Mouse (Mus musculus) cerebellum, adult 2 months (tissue): ENCODE measurements around the gene Vegfb. TPM values are rescaled to one million over a fixed set of nuclear protein-coding genes. Genes with fewer than 3 reads are reported as not detected.

Experiments used
- DNase-seq, 2 experiments: peaks; one replicate each; pipeline ENCODE4 v3.0.0; 2021
- H3K27ac ChIP-seq: fragments of 200-500 bp; 2 replicates; pipeline ENCODE4 v1.5.1; 2012; ENCODE audit warnings: low read length, control low read depth, inconsistent platforms; ENCODE audit not compliant: insufficient read depth
- H3K27me3 ChIP-seq: fragments of 200-500 bp; 2 replicates; pipeline ENCODE4 v1.6.1; 2012; ENCODE audit warnings: inconsistent platforms, mild to moderate bottlenecking, low read length, moderate library complexity; ENCODE audit not compliant: control insufficient read depth, insufficient read depth
- H3K4me1 ChIP-seq: fragments of 200-500 bp; 2 replicates; pipeline ENCODE4 v1.6.1; 2011; ENCODE audit warnings: low read length; ENCODE audit not compliant: control insufficient read depth, insufficient read depth
- H3K4me3 ChIP-seq: fragments of 200-500 bp; replicated peaks from 2 replicates; pipeline ENCODE3; 2011; ENCODE audit warnings: mild to moderate bottlenecking, low read depth, low read length, control low read depth; ENCODE audit not compliant: insufficient read depth
- CTCF ChIP-seq: fragments of 200-500 bp; IDR thresholded peaks from 2 replicates; pipeline ENCODE4 v1.5.1; 2011; ENCODE audit warnings: low read depth, mild to moderate bottlenecking, control low read depth, low read length, moderate library complexity, borderline replicate concordance; ENCODE audit not compliant: insufficient read depth
- POLR2A ChIP-seq: fragments of 200-500 bp; IDR thresholded peaks from 2 replicates; pipeline ENCODE4 v1.6.1; 2011; ENCODE audit warnings: low read length, control low read depth, borderline replicate concordance; ENCODE audit not compliant: insufficient read depth
- WGBS: fragments of 180-500 bp; shearing (Covaris S2); methylation state at CpG from one replicate; pipeline ENCODE4 v1.1.7; 2018; 5-methylcytosine and 5-hydroxymethylcytosine counted together
- polyA plus RNA-seq: library from polyadenylated mRNA; depleted of rRNA; stranded (reverse); fragments of >200 nt; gene quantifications from 2 replicates; pipeline ENCODE4 v1.2.3, GENCODE M21; 2012

The Vegfb gene
- polyA plus RNA-seq, 1 experiment = 100.0 TPM

DNA sequence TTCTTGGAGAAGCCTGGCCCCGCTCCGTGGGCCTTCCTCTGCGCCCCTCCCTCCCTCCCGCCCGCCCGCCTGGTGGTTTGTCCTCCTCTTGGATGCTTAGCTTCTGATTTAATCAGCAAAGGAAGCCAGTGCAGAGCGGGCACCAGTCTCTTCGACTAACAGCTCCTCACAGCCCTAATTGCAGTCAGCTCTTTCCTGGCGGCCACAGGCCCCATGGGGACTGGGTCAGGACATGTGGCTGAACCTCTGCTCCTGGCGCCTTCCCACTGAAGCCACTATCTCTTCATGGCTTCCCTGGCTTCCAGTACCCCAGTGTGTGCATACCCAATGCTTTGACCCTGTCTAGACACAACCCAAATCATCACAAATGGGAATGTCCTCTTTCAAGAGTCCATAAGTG is 31.0 kb downstream of the Vegfb start:
- TF ChIP-seq POLR2A (no peak), CTCF (no peak)

GRCm38 (mm10) chr19:6955424-6955823 is 32.0 kb downstream of the Vegfb start:
- TF ChIP-seq POLR2A (no peak), CTCF (no peak)
- DNase-seq = no peak
- Histone ChIP-seq H3K4me1 (peaks cover 6% of the 10 kb centered on the region; the same call in 1 of the 2 replicates), H3K27ac (no peak overlapping the region), H3K4me3 (no peak overlapping the region), H3K27me3 (no peaks in the 10 kb centered on the region)
- WGBS = 67% methylated on average over 7 of the region's 7 CpGs

More for the DNA sequence above, 31.0 kb downstream of the Vegfb start:
- Histone ChIP-seq H3K27ac (no peak overlapping the region), H3K27me3 (no peaks in the 10 kb centered on the region), H3K4me3 (no peak overlapping the region), H3K4me1 (peaks cover 6% of the 10 kb centered on the region; the same call in 1 of the 2 replicates)
- WGBS = 58% methylated on average over 10 of the region's 10 CpGs
- DNase-seq = no peak

DNA sequence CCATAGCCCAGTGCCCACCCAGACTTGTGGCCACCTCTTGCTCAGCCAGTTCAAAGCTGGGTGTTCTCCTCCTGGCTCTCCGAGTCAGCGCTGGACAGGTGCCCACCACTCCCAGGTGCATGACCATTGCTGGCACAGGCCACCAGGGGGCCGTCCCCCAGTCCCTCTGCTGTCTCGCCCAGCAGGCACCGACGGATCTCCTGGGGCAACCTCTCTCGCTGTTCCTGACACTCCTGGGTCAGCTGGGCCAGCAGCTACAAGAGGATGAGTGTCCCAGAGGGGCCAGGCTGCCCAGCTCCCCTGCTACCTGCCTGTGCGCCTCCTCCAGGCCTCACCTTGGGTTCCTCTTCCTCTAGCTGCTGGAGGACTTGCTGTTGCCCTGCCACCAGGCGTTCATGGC is 33.4 kb downstream of the Vegfb start:
- Histone ChIP-seq H3K4me3 (no peak overlapping the region), H3K27me3 (no peaks in the 10 kb centered on the region), H3K4me1 (peaks cover 7% of the 10 kb centered on the region), H3K27ac (no peak overlapping the region)
- WGBS = 37% methylated on average over 9 of the region's 9 CpGs
- no peak for TF ChIP-seq CTCF
- peak; percentile 40 to 56 for DNase-seq

GRCm38 (mm10) chr19:6952712-6953037 is 34.8 kb downstream of the Vegfb start:
- Histone ChIP-seq H3K27me3 (no peaks in the 10 kb centered on the region), H3K27ac (peak overlapping the region; percentile 73; the same call in 1 of the 2 replicates), H3K4me1 (peaks cover 21% of the 10 kb centered on the region), H3K4me3 (peak overlapping the region; percentile 97)
- DNase-seq = no peak
- WGBS = 10% methylated on average over 3 of the region's 3 CpGs
- TF ChIP-seq CTCF = no peak
- no peak for TF ChIP-seq POLR2A

DNA sequence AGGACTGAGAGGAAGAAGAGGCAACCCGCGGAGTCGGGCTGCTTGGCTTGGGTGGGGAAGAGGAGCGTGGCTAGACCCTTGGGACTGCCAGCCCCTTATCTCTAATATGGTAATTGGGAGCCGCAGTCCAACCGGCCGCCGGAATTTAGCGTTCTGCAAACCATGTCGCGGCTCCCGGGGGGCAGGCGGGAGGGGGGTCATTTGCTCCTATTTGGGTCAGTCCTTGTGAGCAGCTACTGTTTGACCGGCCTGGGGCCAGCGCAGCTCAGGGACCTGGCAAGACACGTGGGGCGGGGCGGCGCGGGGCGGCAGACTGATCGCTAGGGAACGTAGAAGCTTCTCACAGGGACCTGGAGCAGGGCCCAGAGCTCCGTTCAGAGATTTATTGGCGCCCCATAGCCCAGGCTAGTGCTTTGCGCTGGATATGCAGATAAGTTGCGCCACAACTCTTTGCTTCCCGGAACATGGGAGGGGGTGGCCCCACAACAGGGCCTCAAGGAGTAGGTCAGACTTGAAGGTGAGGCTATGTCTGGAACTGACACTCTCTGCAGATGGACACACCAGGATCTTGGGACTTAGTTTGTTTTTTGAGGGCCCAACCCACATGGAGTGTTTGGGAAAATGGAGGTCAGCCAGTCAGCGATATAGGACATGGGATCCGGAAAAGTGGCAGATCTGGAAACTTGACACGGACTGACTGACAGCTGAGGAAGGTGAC is 35.3 kb downstream of the Vegfb start:
- DNase-seq = peak; percentile 78 to 82
- Histone ChIP-seq H3K27ac (peak overlapping the region; percentile 73), H3K4me1 (peaks cover 22% of the 10 kb centered on the region), H3K27me3 (no peaks in the 10 kb centered on the region), H3K4me3 (peak overlapping the region; percentile 97)
- TF ChIP-seq POLR2A (no peak), CTCF (no peak)
- WGBS = under 1% methylated on average over 31 of the region's 31 CpGs

DNA sequence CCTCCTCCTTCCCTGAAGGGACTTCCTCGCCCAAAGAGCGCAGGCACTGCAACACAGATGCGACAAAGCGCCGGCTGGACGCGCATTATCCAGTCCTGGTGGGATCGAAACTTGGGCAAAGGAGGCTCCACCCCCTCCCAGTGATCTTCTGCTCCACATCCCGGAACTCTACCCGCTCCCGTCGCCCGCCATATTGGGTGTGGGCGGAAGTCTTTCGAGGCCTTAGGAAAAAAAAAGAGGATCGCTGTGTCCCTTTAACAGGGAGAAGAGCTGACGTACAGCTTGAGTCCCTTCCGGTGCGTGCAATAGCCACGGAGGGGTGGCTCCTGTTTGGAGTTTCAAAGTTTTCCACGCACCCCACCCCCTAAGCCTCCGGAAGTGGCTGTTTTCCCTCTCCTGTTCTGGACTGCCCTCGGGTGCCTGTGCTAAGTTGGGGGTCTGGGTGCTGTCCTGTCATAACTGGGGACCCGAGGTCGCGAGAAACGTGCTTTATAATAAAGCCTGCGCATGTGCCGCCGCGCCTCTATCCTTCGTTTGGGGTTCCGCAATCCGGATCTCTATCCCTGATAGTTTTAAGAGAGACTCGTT is 36.0 kb downstream of the Vegfb start:
- peak; percentile 70; the same call in 1 of the 2 replicates for TF ChIP-seq POLR2A
- no peak for TF ChIP-seq CTCF
- under 1% methylated on average over 35 of the region's 35 CpGs for WGBS
- H3K27ac ChIP-seq = peak overlapping the region; percentile 79

GRCm38 (mm10) chr19:6950613-6951153 is 36.8 kb downstream of the Vegfb start:
- whole genome bisulfite sequencing = under 1% methylated on average over 28 of the region's 28 CpGs
- peaks cover 22% of the 10 kb centered on the region for H3K4me1 ChIP-seq
- TF ChIP-seq POLR2A = peak; percentile 81; the same call in 1 of the 2 replicates
- no peak for TF ChIP-seq CTCF
- H3K27ac ChIP-seq = peak overlapping the region; percentile 79
- H3K4me3 ChIP-seq = peak overlapping the region; percentile 97
- peak; percentile 77 to 78 for DNase-seq
- H3K27me3 ChIP-seq = no peaks in the 10 kb centered on the region

More for the DNA sequence above, 36.0 kb downstream of the Vegfb start:
- DNase-seq = peak; percentile 94 to 96
- Histone ChIP-seq H3K27me3 (no peaks in the 10 kb centered on the region), H3K4me1 (peaks cover 22% of the 10 kb centered on the region), H3K4me3 (peak overlapping the region; percentile 97)

GRCm38 (mm10) chr19:6949951-6950350 is 37.5 kb downstream of the Vegfb start:
- DNase-seq = no peak
- H3K4me3 ChIP-seq = no peak overlapping the region
- H3K4me1 ChIP-seq = peaks cover 22% of the 10 kb centered on the region
- no peaks in the 10 kb centered on the region for H3K27me3 ChIP-seq
- WGBS = 36% methylated on average over 5 of the region's 5 CpGs
- TF ChIP-seq CTCF (no peak), POLR2A (no peak)
- H3K27ac ChIP-seq = no peak overlapping the region
